Mouse (Mus musculus): ENCODE data around the gene Camkmt. TPM values are rescaled to one million over a fixed set of nuclear protein-coding genes. Genes with fewer than 3 reads are reported as not detected.

The Camkmt gene
- polyA plus RNA-seq, 1 experiment from 2014 or later = 20.4 TPM

GRCm38 (mm10) chr17:85473881-85474280, 383.5 kb downstream of the Camkmt start:
- H3K27ac ChIP-seq = no peak overlapping the region
- H3K27me3 ChIP-seq (ENCODE audit: control insufficient read depth, insufficient read depth, low read length) = peaks cover 98% of the 10 kb centered on the region
- H3K4me1 ChIP-seq (replicated peaks; ENCODE audit: control insufficient read depth, insufficient read depth, low read length) = no peaks in the 10 kb centered on the region
- ATAC-seq (ENCODE audit: low FRiP score) (no peak), DNase-seq (ENCODE audit: low spot score) (no peak)
- no peaks in the 10 kb centered on the region for H3K9me3 ChIP-seq (ENCODE audit: control insufficient read depth, low read length)
- H3K4me3 ChIP-seq (replicated peaks; ENCODE audit: low read length) = no peak overlapping the region
- no peak overlapping the region for H3K4me2 ChIP-seq (replicated peaks)
- no peaks in the 10 kb centered on the region for H3K36me3 ChIP-seq (replicated peaks; ENCODE audit: control insufficient read depth, insufficient read depth)
- 2% methylated on average over 8 of the region's 8 CpGs for WGBS
- H3K9ac ChIP-seq = no peak overlapping the region

DNA sequence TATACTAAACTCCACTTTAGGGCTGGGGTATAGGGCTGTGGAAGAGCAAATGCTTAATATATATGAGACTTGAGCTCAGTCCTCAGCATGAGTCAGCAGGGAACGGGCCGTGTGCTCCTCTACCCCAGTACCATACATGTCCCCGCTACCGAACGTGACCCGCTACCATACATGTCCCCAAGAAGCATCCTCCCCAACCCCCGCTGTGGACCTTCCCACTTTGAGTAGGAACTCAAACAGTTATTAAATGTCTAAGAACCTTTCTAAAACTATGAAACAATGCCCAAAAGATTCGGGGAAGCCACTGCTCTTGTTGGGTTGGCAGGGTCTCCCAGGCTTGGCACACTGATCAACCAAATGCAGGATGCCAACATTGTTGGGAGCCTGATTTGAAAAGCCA, 390.9 kb downstream of the Camkmt start:
- no peak overlapping the region for H3K4me2 ChIP-seq (replicated peaks)
- peaks cover 96% of the 10 kb centered on the region for H3K27me3 ChIP-seq (ENCODE audit: control insufficient read depth, insufficient read depth, low read length)
- H3K36me3 ChIP-seq (replicated peaks; ENCODE audit: control insufficient read depth, insufficient read depth) = no peaks in the 10 kb centered on the region
- no peaks in the 10 kb centered on the region for H3K4me1 ChIP-seq (replicated peaks; ENCODE audit: control insufficient read depth, insufficient read depth, low read length)
- no peak for ATAC-seq (ENCODE audit: low FRiP score)
- DNase-seq (ENCODE audit: low spot score) = no peak
- H3K9ac ChIP-seq = no peak overlapping the region
- WGBS = 92% methylated on average over 8 of the region's 8 CpGs
- H3K27ac ChIP-seq = no peak overlapping the region
- no peaks in the 10 kb centered on the region for H3K9me3 ChIP-seq (ENCODE audit: control insufficient read depth, low read length)
- H3K4me3 ChIP-seq (replicated peaks; ENCODE audit: low read length) = no peak overlapping the region

- WGBS = 90% methylated on average over 5 of the region's 5 CpGs
- Histone ChIP-seq H3K27ac (no peak overlapping the region), H3K9me3 (ENCODE audit: control insufficient read depth, low read length) (no peaks in the 10 kb centered on the region), H3K9ac (no peak overlapping the region), H3K27me3 (ENCODE audit: control insufficient read depth, insufficient read depth, low read length) (peaks cover 98% of the 10 kb centered on the region), H3K4me1 (replicated peaks; ENCODE audit: control insufficient read depth, insufficient read depth, low read length) (no peaks in the 10 kb centered on the region), H3K4me2 (replicated peaks) (no peak overlapping the region), H3K36me3 (replicated peaks; ENCODE audit: control insufficient read depth, insufficient read depth) (no peaks in the 10 kb centered on the region), H3K4me3 (replicated peaks; ENCODE audit: low read length) (no peak overlapping the region)
- DNase-seq (ENCODE audit: low spot score) (no peak), ATAC-seq (ENCODE audit: low FRiP score) (no peak)
These were observed 392.7 kb downstream of the Camkmt start for GRCm38 (mm10) chr17:85483086-85483485.

- Histone ChIP-seq H3K36me3 (replicated peaks; ENCODE audit: control insufficient read depth, insufficient read depth) (no peaks in the 10 kb centered on the region), H3K4me2 (replicated peaks) (no peak overlapping the region), H3K9me3 (ENCODE audit: control insufficient read depth, low read length) (no peaks in the 10 kb centered on the region), H3K9ac (no peak overlapping the region), H3K27ac (no peak overlapping the region), H3K27me3 (ENCODE audit: control insufficient read depth, insufficient read depth, low read length) (peaks cover 98% of the 10 kb centered on the region), H3K4me1 (replicated peaks; ENCODE audit: control insufficient read depth, insufficient read depth, low read length) (no peaks in the 10 kb centered on the region), H3K4me3 (replicated peaks; ENCODE audit: low read length) (no peak overlapping the region)
- WGBS = 55% methylated on average over 8 of the region's 8 CpGs
- DNase-seq (ENCODE audit: low spot score) (no peak), ATAC-seq (ENCODE audit: low FRiP score) (no peak)
These were observed 393.7 kb downstream of the Camkmt start for GRCm38 (mm10) chr17:85484015-85484414.

- H3K27me3 ChIP-seq (ENCODE audit: control insufficient read depth, insufficient read depth, low read length) = peaks cover 98% of the 10 kb centered on the region
- no peak overlapping the region for H3K27ac ChIP-seq
- no peaks in the 10 kb centered on the region for H3K36me3 ChIP-seq (replicated peaks; ENCODE audit: control insufficient read depth, insufficient read depth)
- WGBS = 34% methylated on average over 5 of the region's 5 CpGs
- H3K9me3 ChIP-seq (ENCODE audit: control insufficient read depth, low read length) = no peaks in the 10 kb centered on the region
- no peak overlapping the region for H3K4me3 ChIP-seq (replicated peaks; ENCODE audit: low read length)
- no peak overlapping the region for H3K4me2 ChIP-seq (replicated peaks)
- no peak for ATAC-seq (ENCODE audit: low FRiP score)
- no peaks in the 10 kb centered on the region for H3K4me1 ChIP-seq (replicated peaks; ENCODE audit: control insufficient read depth, insufficient read depth, low read length)
- DNase-seq (ENCODE audit: low spot score) = no peak
- H3K9ac ChIP-seq = no peak overlapping the region
These were observed 394.2 kb downstream of the Camkmt start for GRCm38 (mm10) chr17:85484526-85484925.

- no peak overlapping the region for H3K27ac ChIP-seq
- H3K9ac ChIP-seq = no peak overlapping the region
- no peaks in the 10 kb centered on the region for H3K9me3 ChIP-seq (ENCODE audit: control insufficient read depth, low read length)
- H3K4me3 ChIP-seq (replicated peaks; ENCODE audit: low read length) = no peak overlapping the region
- no peaks in the 10 kb centered on the region for H3K36me3 ChIP-seq (replicated peaks; ENCODE audit: control insufficient read depth, insufficient read depth)
- under 1% methylated on average over 30 of the region's 30 CpGs for WGBS
- H3K27me3 ChIP-seq (ENCODE audit: control insufficient read depth, insufficient read depth, low read length) = peaks cover 98% of the 10 kb centered on the region
- DNase-seq (ENCODE audit: low spot score) (no peak), ATAC-seq (ENCODE audit: low FRiP score) (no peak)
- H3K4me1 ChIP-seq (replicated peaks; ENCODE audit: control insufficient read depth, insufficient read depth, low read length) = no peaks in the 10 kb centered on the region
- no peak overlapping the region for H3K4me2 ChIP-seq (replicated peaks)
These were observed 395.0 kb downstream of the Camkmt start for GRCm38 (mm10) chr17:85485065-85485945.

DNA sequence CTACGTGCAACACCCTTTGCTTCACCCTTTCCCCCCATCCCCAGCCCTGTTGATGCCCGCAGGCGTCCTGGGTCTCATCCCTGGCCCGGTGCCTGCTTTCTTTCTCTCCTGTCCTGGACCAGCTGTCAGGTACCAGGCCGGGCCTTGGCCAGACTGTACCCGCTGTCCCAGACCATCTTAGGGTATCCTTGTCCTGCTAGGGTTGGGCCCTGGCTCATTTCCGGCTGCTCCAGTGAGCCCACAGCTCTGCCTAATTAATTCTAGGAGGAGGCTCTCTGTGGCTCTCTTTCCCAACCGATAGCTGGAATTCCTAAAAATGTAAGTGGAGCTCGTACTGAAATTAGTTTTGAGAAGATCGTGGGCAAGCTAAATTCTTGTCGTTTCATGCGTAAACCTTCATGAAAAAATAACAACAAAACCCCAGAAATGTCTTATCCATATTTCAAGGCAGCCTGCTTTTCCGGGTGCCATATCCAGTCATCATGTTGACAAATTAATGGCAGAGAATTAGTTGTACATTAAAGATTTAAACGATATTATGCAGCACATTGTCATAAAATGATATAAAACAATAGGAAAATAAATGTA, 395.7 kb downstream of the Camkmt start:
- H3K4me2 ChIP-seq (replicated peaks) = no peak overlapping the region

GRCm38 (mm10) chr17:85486585-85487480, 396.5 kb downstream of the Camkmt start:
- Histone ChIP-seq H3K9ac (no peak overlapping the region), H3K9me3 (ENCODE audit: control insufficient read depth, low read length) (no peaks in the 10 kb centered on the region), H3K36me3 (replicated peaks; ENCODE audit: control insufficient read depth, insufficient read depth) (no peaks in the 10 kb centered on the region), H3K27me3 (ENCODE audit: control insufficient read depth, insufficient read depth, low read length) (peaks cover 98% of the 10 kb centered on the region), H3K4me2 (replicated peaks) (no peak overlapping the region), H3K4me1 (replicated peaks; ENCODE audit: control insufficient read depth, insufficient read depth, low read length) (no peaks in the 10 kb centered on the region), H3K27ac (no peak overlapping the region), H3K4me3 (replicated peaks; ENCODE audit: low read length) (no peak overlapping the region)
- no peak for DNase-seq (ENCODE audit: low spot score)
- WGBS = under 1% methylated on average over 52 of the region's 52 CpGs
- ATAC-seq (ENCODE audit: low FRiP score) = no peak

More for the DNA sequence above, 395.7 kb downstream of the Camkmt start:
- ATAC-seq (ENCODE audit: low FRiP score) (no peak), DNase-seq (ENCODE audit: low spot score) (no peak)
- Histone ChIP-seq H3K4me1 (replicated peaks; ENCODE audit: control insufficient read depth, insufficient read depth, low read length) (no peaks in the 10 kb centered on the region), H3K36me3 (replicated peaks; ENCODE audit: control insufficient read depth, insufficient read depth) (no peaks in the 10 kb centered on the region), H3K27ac (no peak overlapping the region), H3K9ac (no peak overlapping the region), H3K9me3 (ENCODE audit: control insufficient read depth, low read length) (no peaks in the 10 kb centered on the region), H3K4me3 (replicated peaks; ENCODE audit: low read length) (no peak overlapping the region), H3K27me3 (ENCODE audit: control insufficient read depth, insufficient read depth, low read length) (peaks cover 98% of the 10 kb centered on the region)
- under 1% methylated on average over 14 of the region's 14 CpGs for WGBS

DNA sequence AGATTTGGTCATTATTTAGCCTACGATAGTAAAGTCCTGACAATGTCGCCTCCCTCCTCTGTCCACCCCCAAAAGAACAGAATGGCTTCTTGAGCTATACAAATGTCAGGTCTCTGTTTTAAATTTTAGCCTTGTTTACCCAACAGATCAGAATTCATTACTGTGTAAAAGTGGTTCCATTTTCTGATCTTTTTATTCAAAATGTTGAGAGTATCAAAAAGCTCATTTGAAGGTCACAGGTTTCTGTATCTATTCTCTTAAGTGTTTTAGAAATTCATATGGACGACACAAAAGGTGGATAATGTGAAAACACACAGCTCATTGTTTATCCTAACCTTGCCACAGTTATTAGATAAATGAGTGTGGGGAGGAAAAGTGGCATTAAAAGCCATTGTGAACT, 397.2 kb downstream of the Camkmt start:
- H3K9ac ChIP-seq = no peak overlapping the region
- no peak overlapping the region for H3K4me3 ChIP-seq (replicated peaks; ENCODE audit: low read length)
- peaks cover 98% of the 10 kb centered on the region for H3K27me3 ChIP-seq (ENCODE audit: control insufficient read depth, insufficient read depth, low read length)
- H3K4me1 ChIP-seq (replicated peaks; ENCODE audit: control insufficient read depth, insufficient read depth, low read length) = no peaks in the 10 kb centered on the region
- H3K27ac ChIP-seq = no peak overlapping the region
- H3K4me2 ChIP-seq (replicated peaks) = no peak overlapping the region
- ATAC-seq (ENCODE audit: low FRiP score) (no peak), DNase-seq (ENCODE audit: low spot score) (no peak)
- H3K36me3 ChIP-seq (replicated peaks; ENCODE audit: control insufficient read depth, insufficient read depth) = no peaks in the 10 kb centered on the region
- 22% methylated on average over 3 of the region's 3 CpGs for WGBS
- no peaks in the 10 kb centered on the region for H3K9me3 ChIP-seq (ENCODE audit: control insufficient read depth, low read length)
